Mouse (Mus musculus) thymus, adult 2 months (tissue): ENCODE results near the gene Tcaim.

Experiments used
- CTCF ChIP-seq: fragments of 200-500 bp; IDR thresholded peaks from 2 replicates; pipeline ENCODE4 v1.5.1; 2012; ENCODE audit warnings: mild to moderate bottlenecking, control low read depth, low read length, moderate library complexity, borderline replicate concordance; ENCODE audit not compliant: control insufficient read depth, poor library complexity, insufficient read depth; ENCODE audit errors: extremely low read depth
- POLR2A ChIP-seq: fragments of 200-500 bp; IDR thresholded peaks from 2 replicates; pipeline ENCODE4 v1.6.1; 2012; ENCODE audit warnings: mild to moderate bottlenecking, low read length, control low read depth, moderate library complexity; ENCODE audit not compliant: control insufficient read depth, poor library complexity, insufficient read depth; ENCODE audit errors: extremely low read depth

GRCm38 (mm10) chr9:122760111-122760510 is 45.2 kb upstream of the Tcaim start:
- TF ChIP-seq CTCF = no peak
- TF ChIP-seq POLR2A = no peak
